Mouse (Mus musculus): ENCODE results near the gene Gna13. TPM values are rescaled to one million over a fixed set of nuclear protein-coding genes. Genes with fewer than 3 reads are reported as not detected.

Gene Gna13
- polyA plus RNA-seq, 1 experiment: 4.0 TPM

- H3K36me3 ChIP-seq (ENCODE audit: control insufficient read depth): peaks cover 41% of the 10 kb centered on the region
- H3K4me3 ChIP-seq (replicated peaks): peak overlapping the region; percentile 87
- no peaks in the 10 kb centered on the region for H3K9me3 ChIP-seq (ENCODE audit: control insufficient read depth, low read length)
- H3K4me1 ChIP-seq (ENCODE audit: control insufficient read depth): peaks cover 81% of the 10 kb centered on the region
- H3K27me3 ChIP-seq (ENCODE audit: control insufficient read depth): no peaks in the 10 kb centered on the region
- no peak for TF ChIP-seq GATA1 (IDR thresholded peaks at IDR 0.05; ENCODE audit: low read length)
These were observed 831 bp downstream of the Gna13 start for GRCm38 (mm10) chr11:109363191-109364133.

- TF ChIP-seq GATA1 (IDR thresholded peaks at IDR 0.05; ENCODE audit: low read length) (no peak), TAL1 (IDR thresholded peaks at IDR 0.05; ENCODE audit: low read length) (no peak)
- Histone ChIP-seq H3K4me1 (ENCODE audit: control insufficient read depth) (peaks cover 81% of the 10 kb centered on the region), H3K36me3 (ENCODE audit: control insufficient read depth) (peaks cover 50% of the 10 kb centered on the region), H3K4me3 (replicated peaks) (peak overlapping the region; percentile 87), H3K9me3 (ENCODE audit: control insufficient read depth, low read length) (no peaks in the 10 kb centered on the region), H3K27me3 (ENCODE audit: control insufficient read depth) (no peaks in the 10 kb centered on the region)
These were observed 1.7 kb downstream of the Gna13 start for GRCm38 (mm10) chr11:109364337-109364736.

GRCm38 (mm10) chr11:109364881-109365280 is 2.2 kb downstream of the Gna13 start:
- Histone ChIP-seq H3K4me1 (ENCODE audit: control insufficient read depth) (peaks cover 78% of the 10 kb centered on the region), H3K9me3 (ENCODE audit: control insufficient read depth, low read length) (no peaks in the 10 kb centered on the region), H3K4me3 (replicated peaks) (peak overlapping the region; percentile 87), H3K27me3 (ENCODE audit: control insufficient read depth) (no peaks in the 10 kb centered on the region), H3K36me3 (ENCODE audit: control insufficient read depth) (peaks cover 56% of the 10 kb centered on the region)
- TF ChIP-seq TAL1 (IDR thresholded peaks at IDR 0.05; ENCODE audit: low read length) (no peak), GATA1 (IDR thresholded peaks at IDR 0.05; ENCODE audit: low read length) (no peak)

- no peak overlapping the region for H3K4me3 ChIP-seq (replicated peaks)
- H3K9me3 ChIP-seq (ENCODE audit: control insufficient read depth, low read length): no peaks in the 10 kb centered on the region
- TF ChIP-seq GATA1 (IDR thresholded peaks at IDR 0.05; ENCODE audit: low read length): no peak
- no peaks in the 10 kb centered on the region for H3K27me3 ChIP-seq (ENCODE audit: control insufficient read depth)
- H3K4me1 ChIP-seq (ENCODE audit: control insufficient read depth): peaks cover 73% of the 10 kb centered on the region
- H3K36me3 ChIP-seq (ENCODE audit: control insufficient read depth): peaks cover 61% of the 10 kb centered on the region
These were observed 3.2 kb downstream of the Gna13 start for GRCm38 (mm10) chr11:109365818-109366217.

GRCm38 (mm10) chr11:109366802-109367579 is 4.4 kb downstream of the Gna13 start:
- Histone ChIP-seq H3K9me3 (ENCODE audit: control insufficient read depth, low read length) (no peaks in the 10 kb centered on the region), H3K4me3 (replicated peaks) (no peak overlapping the region), H3K36me3 (ENCODE audit: control insufficient read depth) (peaks cover 71% of the 10 kb centered on the region), H3K4me1 (ENCODE audit: control insufficient read depth) (peaks cover 68% of the 10 kb centered on the region), H3K27me3 (ENCODE audit: control insufficient read depth) (no peaks in the 10 kb centered on the region)
- TF ChIP-seq TAL1 (IDR thresholded peaks at IDR 0.05; ENCODE audit: low read length): no peak
- no peak for TF ChIP-seq GATA1 (IDR thresholded peaks at IDR 0.05; ENCODE audit: low read length)

- H3K9me3 ChIP-seq (ENCODE audit: control insufficient read depth, low read length): no peaks in the 10 kb centered on the region
- no peak overlapping the region for H3K4me3 ChIP-seq (replicated peaks)
- no peak for TF ChIP-seq GATA1 (IDR thresholded peaks at IDR 0.05; ENCODE audit: low read length)
- no peak for TF ChIP-seq TAL1 (IDR thresholded peaks at IDR 0.05; ENCODE audit: low read length)
- no peaks in the 10 kb centered on the region for H3K27me3 ChIP-seq (ENCODE audit: control insufficient read depth)
- H3K36me3 ChIP-seq (ENCODE audit: control insufficient read depth): peaks cover 84% of the 10 kb centered on the region
- H3K4me1 ChIP-seq (ENCODE audit: control insufficient read depth): peaks cover 74% of the 10 kb centered on the region
These were observed 6.5 kb downstream of the Gna13 start for GRCm38 (mm10) chr11:109369026-109369637.

GRCm38 (mm10) chr11:109375412-109375811 is 12.8 kb downstream of the Gna13 start:
- H3K36me3 ChIP-seq (ENCODE audit: control insufficient read depth): peaks cover 33% of the 10 kb centered on the region
- H3K9me3 ChIP-seq (ENCODE audit: control insufficient read depth, low read length): no peaks in the 10 kb centered on the region
- peaks cover 63% of the 10 kb centered on the region for H3K4me1 ChIP-seq (ENCODE audit: control insufficient read depth)
- H3K4me3 ChIP-seq (replicated peaks): no peak overlapping the region
- H3K27me3 ChIP-seq (ENCODE audit: control insufficient read depth): no peaks in the 10 kb centered on the region
- TF ChIP-seq GATA1 (IDR thresholded peaks at IDR 0.05; ENCODE audit: low read length): no peak
- no peak for TF ChIP-seq TAL1 (IDR thresholded peaks at IDR 0.05; ENCODE audit: low read length)

GRCm38 (mm10) chr11:109376484-109377143 is 14.0 kb downstream of the Gna13 start:
- Histone ChIP-seq H3K27me3 (ENCODE audit: control insufficient read depth) (no peaks in the 10 kb centered on the region), H3K4me1 (ENCODE audit: control insufficient read depth) (peaks cover 57% of the 10 kb centered on the region), H3K4me3 (replicated peaks) (no peak overlapping the region), H3K9me3 (ENCODE audit: control insufficient read depth, low read length) (no peaks in the 10 kb centered on the region), H3K36me3 (ENCODE audit: control insufficient read depth) (peaks cover 31% of the 10 kb centered on the region)
- TF ChIP-seq TAL1 (IDR thresholded peaks at IDR 0.05; ENCODE audit: low read length) (no peak), GATA1 (IDR thresholded peaks at IDR 0.05; ENCODE audit: low read length) (no peak)
